Mouse (Mus musculus) forebrain, postnatal 0 days (tissue): Measurements from ENCODE around the gene Acaa1a. TPM values are rescaled to one million over a fixed set of nuclear protein-coding genes. Genes with fewer than 3 reads are reported as not detected.

Experiments used
- ATAC-seq: fragments of 200-750 bp; cut with Nextera tagmentation; 2 replicates; pipeline ENCODE4 v1.8.0; 2017; ENCODE audit warnings: mild to moderate bottlenecking, moderate library complexity
- DNase-seq: peaks from one replicate; pipeline ENCODE4 v3.0.0-alpha.2; 2015
- H3K27ac ChIP-seq: fragments of 300-500 bp; sonication (generic); 2 replicates; pipeline ENCODE4 v1.5.1; 2014; ENCODE audit warnings: low read depth, mild to moderate bottlenecking, antibody characterized with exemption, low read length, moderate library complexity, mixed read lengths
- H3K27me3 ChIP-seq: fragments of 300-500 bp; sonication (generic); 2 replicates; pipeline ENCODE4 v1.6.1; 2014; ENCODE audit warnings: mild to moderate bottlenecking, low read length, mixed read lengths; ENCODE audit not compliant: insufficient read depth
- H3K36me3 ChIP-seq: fragments of 300-500 bp; sonication (generic); 2 replicates; pipeline ENCODE4 v1.6.1; 2014; ENCODE audit warnings: mild to moderate bottlenecking, moderate library complexity; ENCODE audit not compliant: insufficient read depth
- H3K4me1 ChIP-seq: fragments of 300-500 bp; sonication (generic); 2 replicates; pipeline ENCODE4 v1.6.1; 2014; ENCODE audit warnings: antibody characterized with exemption; ENCODE audit not compliant: insufficient read depth
- H3K4me2 ChIP-seq: fragments of 300-500 bp; sonication (generic); 2 replicates; pipeline ENCODE4 v1.6.1; 2014; ENCODE audit warnings: low read depth, mild to moderate bottlenecking, moderate library complexity
- H3K4me3 ChIP-seq: fragments of 300-500 bp; sonication (generic); 2 replicates; pipeline ENCODE4 v1.5.1; 2014; ENCODE audit warnings: low read depth, low read length, mixed read lengths
- H3K9ac ChIP-seq: fragments of 300-500 bp; sonication (generic); 2 replicates; pipeline ENCODE4 v1.6.1; 2014; ENCODE audit warnings: mild to moderate bottlenecking
- H3K9me3 ChIP-seq: fragments of 300-500 bp; sonication (generic); 2 replicates; pipeline ENCODE4 v1.6.1; 2016; ENCODE audit warnings: low read length
- CTCF ChIP-seq: sonication (generic); IDR thresholded peaks from 2 replicates; pipeline ENCODE4 v1.5.1; 2016; ENCODE audit warnings: antibody characterized with exemption, control low read depth, low read depth
- WGBS: fragments of 180-500 bp; shearing (Covaris S2); extraction: QIAGEN DNeasy Blood & Tissue Kit; methylation state at CpG from one replicate; pipeline ENCODE4 v1.1.7; 2014; 5-methylcytosine and 5-hydroxymethylcytosine counted together
- polyA plus RNA-seq: library from polyadenylated mRNA; unstranded; fragments of >200 nt; fragmentation: Nextera tagmentation; extraction: Ambion mirVana; gene quantifications from 2 replicates; pipeline ENCODE4 v1.2.1, GENCODE M21; 2015
- total RNA-seq: library from RNA; depleted of rRNA; stranded (reverse); fragments of >200 nt; gene quantifications from 2 replicates; pipeline ENCODE4 v1.2.3, GENCODE M21; 2014

Gene Acaa1a
- total and polyA plus RNA-seq, 2 experiments from 2014 or later, result 86.6 to 130 TPM

- no peak overlapping the region for H3K9ac ChIP-seq
- H3K27me3 ChIP-seq, result no peaks in the 10 kb centered on the region
- no peaks in the 10 kb centered on the region for H3K9me3 ChIP-seq
- 91% methylated on average over 10 of the region's 10 CpGs for WGBS
- ATAC-seq (no peak), DNase-seq (no peak)
- no peak overlapping the region for H3K4me2 ChIP-seq
- no peaks in the 10 kb centered on the region for H3K4me1 ChIP-seq
- TF ChIP-seq CTCF, result no peak
- no peak overlapping the region for H3K4me3 ChIP-seq
- no peak overlapping the region for H3K27ac ChIP-seq
- H3K36me3 ChIP-seq, result peaks cover 40% of the 10 kb centered on the region
Measured at GRCm38 (mm10) chr9:119350947-119351705, 11.7 kb downstream of the Acaa1a start.

DNA sequence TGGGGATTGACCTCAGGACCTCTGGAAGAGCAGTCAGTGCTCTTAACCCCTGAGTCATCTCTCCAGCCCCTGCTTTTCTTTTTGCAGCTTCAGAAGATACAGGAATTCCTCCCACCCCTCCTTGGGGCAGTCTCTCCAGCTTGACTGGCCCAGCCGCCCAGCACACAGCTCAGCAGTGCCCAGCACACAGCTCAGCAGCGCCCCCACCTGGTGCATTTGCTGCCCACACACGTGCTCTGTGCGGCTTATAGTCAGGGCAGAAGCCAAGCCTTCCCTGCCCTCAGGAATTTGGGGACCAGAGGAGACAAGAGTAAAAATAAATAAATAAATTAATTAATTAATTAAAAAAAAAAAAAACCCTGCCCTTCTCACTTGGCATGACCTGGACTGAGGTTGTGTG, 12.6 kb downstream of the Acaa1a start:
- Histone ChIP-seq H3K4me3 (no peak overlapping the region), H3K27me3 (no peaks in the 10 kb centered on the region), H3K36me3 (peaks cover 31% of the 10 kb centered on the region), H3K27ac (no peak overlapping the region), H3K9ac (no peak overlapping the region), H3K4me1 (no peaks in the 10 kb centered on the region), H3K9me3 (no peaks in the 10 kb centered on the region), H3K4me2 (no peak overlapping the region)
- peak; percentile 74 for TF ChIP-seq CTCF
- peak; percentile 69 for DNase-seq
- WGBS, result 26% methylated on average over 4 of the region's 4 CpGs
- peak; percentile 91 for ATAC-seq

DNA sequence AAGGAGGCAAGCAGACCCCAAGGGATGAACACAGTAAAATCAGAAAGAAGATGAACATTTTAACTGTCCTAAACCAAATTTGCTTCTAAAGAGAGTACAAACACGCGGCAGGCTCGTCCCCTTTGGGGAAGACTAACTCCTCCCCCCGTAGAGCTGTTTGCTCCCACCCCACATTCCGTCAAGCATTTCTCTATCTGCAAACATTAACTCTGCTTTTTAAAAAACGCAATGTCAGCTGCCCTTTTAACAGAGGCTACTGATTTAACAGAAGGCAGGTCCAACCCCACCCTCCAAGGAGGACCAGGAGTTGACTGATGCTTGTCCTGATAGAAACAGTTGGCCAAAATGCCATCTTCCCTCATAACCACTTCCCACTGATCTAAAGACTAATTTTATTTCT, 14.4 kb downstream of the Acaa1a start:
- no peaks in the 10 kb centered on the region for H3K9me3 ChIP-seq
- H3K4me3 ChIP-seq, result no peak overlapping the region
- WGBS, result 83% methylated on average over 6 of the region's 6 CpGs
- peaks cover 15% of the 10 kb centered on the region for H3K36me3 ChIP-seq
- ATAC-seq, result no peak
- no peak overlapping the region for H3K9ac ChIP-seq
- no peaks in the 10 kb centered on the region for H3K4me1 ChIP-seq
- H3K4me2 ChIP-seq, result no peak overlapping the region
- no peak for TF ChIP-seq CTCF
- no peak for DNase-seq
- no peak overlapping the region for H3K27ac ChIP-seq
- no peaks in the 10 kb centered on the region for H3K27me3 ChIP-seq

DNA sequence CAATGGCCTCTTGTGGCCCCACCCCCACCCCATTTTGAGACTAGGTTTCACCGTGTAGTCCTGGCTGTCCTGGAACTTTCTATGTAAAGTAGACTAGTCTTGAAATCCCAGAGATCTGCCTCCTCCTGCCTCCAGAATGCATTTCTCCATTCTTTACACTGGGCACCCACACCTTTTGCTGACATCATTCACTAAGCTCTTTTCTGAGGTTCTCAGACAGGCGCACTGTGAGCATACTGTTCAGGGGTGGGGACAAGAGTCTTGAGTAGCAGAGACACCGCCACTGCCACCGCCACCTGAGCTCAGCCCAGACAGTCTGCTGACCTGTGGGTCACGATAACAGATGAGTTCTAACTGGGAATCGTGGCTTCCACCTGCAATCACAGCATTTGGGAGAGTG, 16.5 kb downstream of the Acaa1a start:
- Histone ChIP-seq H3K27me3 (no peaks in the 10 kb centered on the region), H3K4me1 (no peaks in the 10 kb centered on the region), H3K9me3 (no peaks in the 10 kb centered on the region), H3K36me3 (peaks cover 6% of the 10 kb centered on the region), H3K4me2 (no peak overlapping the region), H3K9ac (no peak overlapping the region), H3K4me3 (no peak overlapping the region), H3K27ac (no peak overlapping the region)
- ATAC-seq, result no peak
- DNase-seq, result no peak
- WGBS, result 80% methylated on average over 6 of the region's 6 CpGs
- TF ChIP-seq CTCF, result no peak

GRCm38 (mm10) chr9:119357331-119358057, 18.0 kb downstream of the Acaa1a start, which contains the start of gene Xylb:
TSS of gene Xylb (plus strand) at chr9:119357381.
- Histone ChIP-seq H3K9ac (peak within 1 kb of the TSS; percentile 54), H3K9me3 (no peaks in the 10 kb centered on the region), H3K36me3 (no peaks in the 10 kb centered on the region), H3K27me3 (no peaks in the 10 kb centered on the region), H3K4me1 (no peaks in the 10 kb centered on the region), H3K27ac (no peak within 1 kb of the TSS), H3K4me3 (peak within 1 kb of the TSS; percentile 53), H3K4me2 (peak within 1 kb of the TSS; percentile 88)
- DNase-seq, result peak; percentile 85
- WGBS, result 2% methylated on average over 65 of the region's 65 CpGs
- ATAC-seq, result peak; percentile 94
- peak; percentile 85 for TF ChIP-seq CTCF

DNA sequence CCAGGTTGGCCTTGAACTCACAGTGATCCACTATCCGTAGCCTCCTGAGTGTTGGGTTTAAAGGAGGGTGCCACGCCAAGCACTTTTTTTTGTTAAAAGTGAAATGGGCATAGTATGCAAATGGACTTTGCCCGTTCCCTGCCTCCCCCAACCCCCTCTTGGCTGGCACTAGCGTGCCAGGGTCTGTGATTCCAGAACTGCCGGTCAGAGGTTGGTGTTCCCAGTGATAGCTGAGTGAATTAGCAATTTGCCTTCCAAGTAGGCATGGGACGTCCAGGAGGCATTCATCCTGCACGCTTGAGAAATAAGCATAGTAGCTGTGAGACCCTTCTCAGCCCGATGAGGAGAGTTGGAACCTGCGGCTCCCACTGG, 18.6 kb downstream of the Acaa1a start:
- Histone ChIP-seq H3K4me3 (peak overlapping the region; percentile 53), H3K4me1 (no peaks in the 10 kb centered on the region), H3K27ac (no peak overlapping the region), H3K9me3 (no peaks in the 10 kb centered on the region), H3K36me3 (no peaks in the 10 kb centered on the region), H3K27me3 (no peaks in the 10 kb centered on the region), H3K9ac (no peak overlapping the region), H3K4me2 (peak overlapping the region; percentile 88)
- WGBS, result 28% methylated on average over 9 of the region's 9 CpGs
- TF ChIP-seq CTCF, result no peak
- DNase-seq (no peak), ATAC-seq (0 out of 2 replicates have a peak, but pooled peaks have one; percentile 3)

GRCm38 (mm10) chr9:119361416-119361815, 21.9 kb downstream of the Acaa1a start:
- Histone ChIP-seq H3K36me3 (no peaks in the 10 kb centered on the region), H3K9ac (no peak overlapping the region), H3K9me3 (no peaks in the 10 kb centered on the region), H3K27ac (no peak overlapping the region), H3K4me1 (no peaks in the 10 kb centered on the region), H3K4me2 (no peak overlapping the region), H3K4me3 (no peak overlapping the region), H3K27me3 (no peaks in the 10 kb centered on the region)
- ATAC-seq (no peak), DNase-seq (no peak)
- WGBS, result 96% methylated on average over 5 of the region's 5 CpGs
- TF ChIP-seq CTCF, result no peak
